Mouse (Mus musculus): ENCODE results near the gene Sele. TPM values are rescaled to one million over a fixed set of nuclear protein-coding genes. Genes with fewer than 3 reads are reported as not detected.
"Not testable (repeated sequence)": the region's sequence is repeated elsewhere in the genome, so short reads cannot be mapped to it uniquely, and the experiment has no call there.

Sele gene
- total and polyA plus RNA-seq, 3 experiments = not detected

DNA sequence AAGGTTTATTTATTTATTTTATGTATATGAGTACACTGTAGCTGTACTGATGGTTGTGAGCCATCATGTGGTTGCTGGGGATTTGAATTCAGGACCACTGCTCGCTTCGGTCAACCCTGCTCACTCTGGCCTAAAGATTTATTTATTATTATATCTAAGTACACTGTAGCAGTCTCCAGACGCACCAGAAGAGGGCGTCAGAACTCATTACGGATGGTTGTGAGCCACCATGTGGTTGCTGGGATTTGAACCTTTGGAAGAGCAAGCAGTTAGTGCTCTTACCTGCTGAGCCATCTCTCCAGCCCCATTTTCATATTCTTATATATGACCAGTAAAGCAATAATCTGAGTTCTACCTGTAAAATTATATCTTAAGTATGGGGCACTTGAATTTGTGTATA, 25.9 kb upstream of the Sele start:
- H3K9ac ChIP-seq (ENCODE audit: control insufficient read depth, low read depth, low read length, poor library complexity, severe bottlenecking) = not testable (repeated sequence)

DNA sequence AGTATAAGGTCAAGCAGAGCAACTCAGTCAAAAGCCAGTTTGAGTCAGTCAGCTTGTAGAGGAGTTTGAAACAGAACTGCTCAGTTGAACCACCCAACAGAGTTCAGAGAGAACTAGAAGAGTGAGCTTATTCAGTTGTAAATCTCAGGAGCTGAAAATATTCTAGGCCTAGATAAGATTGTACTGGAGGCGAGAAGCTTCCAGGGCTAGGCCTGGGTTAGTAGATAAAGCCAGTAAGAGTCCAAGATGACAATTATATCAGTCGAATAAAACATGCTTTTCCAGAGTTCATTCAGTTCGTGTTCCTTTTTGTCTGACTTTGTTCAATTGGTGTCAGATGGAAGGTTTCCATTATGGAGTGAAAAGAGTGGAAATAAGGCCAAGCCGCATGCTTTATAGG, 22.3 kb upstream of the Sele start:
- DNase-seq (ENCODE audit: low read depth, low spot score) = peak; percentile 39
- no peaks in the 10 kb centered on the region for H3K79me2 ChIP-seq (ENCODE audit: control insufficient read depth, insufficient read depth, low read length, poor library complexity)
- H3K4me1 ChIP-seq (ENCODE audit: control insufficient read depth in 1 of 2, insufficient read depth in 2 of 2, low read length in 2 of 2) = 0 out of 4 replicates have a peak, but pooled peaks cover 0 to 5% of the 10 kb centered on the region in 2 experiments
- no peak overlapping the region for H3K27ac ChIP-seq (ENCODE audit: control insufficient read depth, low read depth, low read length)
- H3K9ac ChIP-seq (ENCODE audit: control insufficient read depth, low read depth, low read length, poor library complexity, severe bottlenecking) = no peak overlapping the region
- TF ChIP-seq GATA1 (IDR thresholded peaks at IDR 0.05; ENCODE audit: low read depth, low read length) = peak; percentile 66
- TF ChIP-seq EP300 (IDR thresholded peaks at IDR 0.05; ENCODE audit: low read depth in 1 of 2, low read length in 2 of 2) = peak; percentile 76 to 79
- TF ChIP-seq ETS1 (IDR thresholded peaks at IDR 0.05; ENCODE audit: low read depth, low read length) = peak; percentile 38; the same call in 1 of the 2 replicates
- TF ChIP-seq TAL1 (IDR thresholded peaks at IDR 0.05; ENCODE audit: low read length) = peak; percentile 30; the same call in 1 of the 2 replicates
- TF ChIP-seq NRF1 (IDR thresholded peaks at IDR 0.05; ENCODE audit: insufficient read depth, low read depth, low read length, poor library complexity, severe bottlenecking) = no peak
- peak; percentile 95 for TF ChIP-seq RCOR1 (IDR thresholded peaks at IDR 0.05; ENCODE audit: low read depth, low read length)
- no peak for TF ChIP-seq TBP (IDR thresholded peaks at IDR 0.05; ENCODE audit: low read depth, low read length)
- no peak for TF ChIP-seq ZMIZ1 (IDR thresholded peaks at IDR 0.05; ENCODE audit: low read depth, low read length)
- no peak for TF ChIP-seq POLR2AphosphoS5 (IDR thresholded peaks at IDR 0.05; ENCODE audit: borderline replicate concordance, low read depth, low read length)
- TF ChIP-seq MAZ (IDR thresholded peaks at IDR 0.05; ENCODE audit: low read depth, low read length) = no peak
- peak; percentile 86 for TF ChIP-seq TCF12 (IDR thresholded peaks at IDR 0.05; ENCODE audit: low read depth, low read length)
- no peak for TF ChIP-seq CTCF (IDR thresholded peaks at IDR 0.05 in 2 of 3, conservative IDR thresholded peaks at IDR 0.05 in 1 of 3; ENCODE audit: control insufficient read depth in 1 of 3, insufficient read depth in 1 of 3, low read depth in 2 of 3, low read length in 3 of 3, poor library complexity in 1 of 3, severe bottlenecking in 1 of 3)
- no peak for TF ChIP-seq HCFC1 (IDR thresholded peaks at IDR 0.05; ENCODE audit: low read depth, low read length)
- TF ChIP-seq POLR2AphosphoS2 (IDR thresholded peaks at IDR 0.05; ENCODE audit: low read length) = no peak
- peaks cover 2 to 3% of the 10 kb centered on the region in 2 experiments; a peak in 3 of 4 replicates for H3K27me3 ChIP-seq (ENCODE audit: control insufficient read depth in 1 of 2, insufficient read depth in 2 of 2, low read length in 2 of 2)
- no peaks in the 10 kb centered on the region for H3K36me3 ChIP-seq (ENCODE audit: control insufficient read depth in 1 of 2, insufficient read depth in 2 of 2, low read length in 2 of 2)
- H3K9me3 ChIP-seq (replicated peaks; ENCODE audit: insufficient read depth, low read length) = no peaks in the 10 kb centered on the region
- H3K4me3 ChIP-seq (ENCODE audit: control insufficient read depth in 1 of 2, insufficient read depth in 1 of 2, low read depth in 2 of 2, low read length in 2 of 2) = no peak overlapping the region

More for the DNA sequence above, 25.9 kb upstream of the Sele start:
- not testable (repeated sequence) for H3K27me3 ChIP-seq (ENCODE audit: control insufficient read depth in 1 of 2, insufficient read depth in 2 of 2, low read length in 2 of 2); H3K4me3 ChIP-seq (ENCODE audit: control insufficient read depth in 1 of 2, insufficient read depth in 1 of 2, low read depth in 2 of 2, low read length in 2 of 2); H3K9me3 ChIP-seq (replicated peaks; ENCODE audit: insufficient read depth, low read length); H3K4me1 ChIP-seq (ENCODE audit: control insufficient read depth in 1 of 2, insufficient read depth in 2 of 2, low read length in 2 of 2); H3K27ac ChIP-seq (ENCODE audit: control insufficient read depth, low read depth, low read length); H3K79me2 ChIP-seq (ENCODE audit: control insufficient read depth, insufficient read depth, low read length, poor library complexity); H3K36me3 ChIP-seq (ENCODE audit: control insufficient read depth in 1 of 2, insufficient read depth in 2 of 2, low read length in 2 of 2); DNase-seq (ENCODE audit: low read depth, low spot score)
- TF ChIP-seq SMC3 (IDR thresholded peaks at IDR 0.05; ENCODE audit: low read depth, low read length) (peak; percentile 29; the same call in 1 of the 2 replicates), CTCF (IDR thresholded peaks at IDR 0.05 in 2 of 3, conservative IDR thresholded peaks at IDR 0.05 in 1 of 3; ENCODE audit: control insufficient read depth in 1 of 3, insufficient read depth in 1 of 3, low read depth in 2 of 3, low read length in 3 of 3, poor library complexity in 1 of 3, severe bottlenecking in 1 of 3) (peak in 2 of 3 experiments; percentile 9 to 23; a peak in 1 of 6 replicates)
